Mouse (Mus musculus): ENCODE data around the gene Pip5k1b. TPM values are rescaled to one million over a fixed set of nuclear protein-coding genes. Genes with fewer than 3 reads are reported as not detected.
"Not testable (repeated sequence)": the region's sequence is repeated elsewhere in the genome, so short reads cannot be mapped to it uniquely, and the experiment has no call there.

The Pip5k1b gene
- polyA plus RNA-seq, 1 experiment from 2014 or later, result 1.3 TPM

GRCm38 (mm10) chr19:24557456-24557855, 1.8 kb upstream of the Pip5k1b start:
- Histone ChIP-seq H3K27ac (ENCODE audit: low read depth, low read length) (no peak overlapping the region), H3K4me3 (ENCODE audit: low read depth, low read length) (no peak overlapping the region), H3K9ac (ENCODE audit: low read length) (no peak overlapping the region), H3K4me1 (ENCODE audit: control insufficient read depth, insufficient read depth, low read length) (peaks cover 16% of the 10 kb centered on the region), H3K4me2 (ENCODE audit: low read depth) (peak overlapping the region; percentile 79), H3K27me3 (ENCODE audit: control insufficient read depth, insufficient read depth, low read length) (0 out of 2 replicates have a peak, but pooled peaks cover 5% of the 10 kb centered on the region), H3K9me3 (ENCODE audit: control insufficient read depth, low read length) (no peaks in the 10 kb centered on the region), H3K36me3 (ENCODE audit: control insufficient read depth, insufficient read depth, low read length) (no peaks in the 10 kb centered on the region)
- ATAC-seq (ENCODE audit: insufficient read depth, low FRiP score, low TSS enrichment), result no peak
- 0% methylated on average over 11 of the region's 11 CpGs for WGBS
- peak; percentile 64 for DNase-seq (ENCODE audit: low spot score)

- Histone ChIP-seq H3K27ac (ENCODE audit: low read depth, low read length) (no peak overlapping the region), H3K36me3 (ENCODE audit: control insufficient read depth, insufficient read depth, low read length) (no peaks in the 10 kb centered on the region), H3K9ac (ENCODE audit: low read length) (peak overlapping the region; percentile 70), H3K9me3 (ENCODE audit: control insufficient read depth, low read length) (no peaks in the 10 kb centered on the region), H3K4me3 (ENCODE audit: low read depth, low read length) (peak overlapping the region; percentile 73), H3K27me3 (ENCODE audit: control insufficient read depth, insufficient read depth, low read length) (0 out of 2 replicates have a peak, but pooled peaks cover 5% of the 10 kb centered on the region), H3K4me1 (ENCODE audit: control insufficient read depth, insufficient read depth, low read length) (peaks cover 16% of the 10 kb centered on the region), H3K4me2 (ENCODE audit: low read depth) (peak overlapping the region; percentile 79)
- DNase-seq (ENCODE audit: low spot score) (no peak), ATAC-seq (ENCODE audit: insufficient read depth, low FRiP score, low TSS enrichment) (peak; percentile 19; the same call in 1 of the 2 replicates)
- 2% methylated on average over 12 of the region's 12 CpGs for WGBS
These were observed 904 bp upstream of the Pip5k1b start for GRCm38 (mm10) chr19:24556585-24556966.

- ATAC-seq (ENCODE audit: insufficient read depth, low FRiP score, low TSS enrichment), result peak; percentile 80
- peak; percentile 80 for DNase-seq (ENCODE audit: low spot score)
These were observed 372 bp upstream of the Pip5k1b start for GRCm38 (mm10) chr19:24555904-24556584.

GRCm38 (mm10) chr19:24554911-24555465, 684 bp downstream of the Pip5k1b start:
- ATAC-seq (ENCODE audit: insufficient read depth, low FRiP score, low TSS enrichment), result peak; percentile 27; the same call in 1 of the 2 replicates
- under 1% methylated on average over 19 of the region's 19 CpGs for WGBS
- H3K27me3 ChIP-seq (ENCODE audit: control insufficient read depth, insufficient read depth, low read length), result 0 out of 2 replicates have a peak, but pooled peaks cover 5% of the 10 kb centered on the region
- H3K9me3 ChIP-seq (ENCODE audit: control insufficient read depth, low read length), result no peaks in the 10 kb centered on the region
- H3K27ac ChIP-seq (ENCODE audit: low read depth, low read length), result no peak overlapping the region
- no peaks in the 10 kb centered on the region for H3K36me3 ChIP-seq (ENCODE audit: control insufficient read depth, insufficient read depth, low read length)
- DNase-seq (ENCODE audit: low spot score), result no peak
- H3K4me2 ChIP-seq (ENCODE audit: low read depth), result peak overlapping the region; percentile 79
- peaks cover 16% of the 10 kb centered on the region for H3K4me1 ChIP-seq (ENCODE audit: control insufficient read depth, insufficient read depth, low read length)
- H3K9ac ChIP-seq (ENCODE audit: low read length), result peak overlapping the region; percentile 70
- H3K4me3 ChIP-seq (ENCODE audit: low read depth, low read length), result peak overlapping the region; percentile 73

More at GRCm38 (mm10) chr19:24555904-24556584, 372 bp upstream of the Pip5k1b start:
- Histone ChIP-seq H3K4me2 (ENCODE audit: low read depth) (peak overlapping the region; percentile 79), H3K9ac (ENCODE audit: low read length) (peak overlapping the region; percentile 70), H3K27ac (ENCODE audit: low read depth, low read length) (no peak overlapping the region), H3K27me3 (ENCODE audit: control insufficient read depth, insufficient read depth, low read length) (0 out of 2 replicates have a peak, but pooled peaks cover 5% of the 10 kb centered on the region), H3K36me3 (ENCODE audit: control insufficient read depth, insufficient read depth, low read length) (no peaks in the 10 kb centered on the region), H3K4me1 (ENCODE audit: control insufficient read depth, insufficient read depth, low read length) (peaks cover 16% of the 10 kb centered on the region), H3K9me3 (ENCODE audit: control insufficient read depth, low read length) (no peaks in the 10 kb centered on the region), H3K4me3 (ENCODE audit: low read depth, low read length) (peak overlapping the region; percentile 73)
- 0% methylated on average over 36 of the region's 74 CpGs for WGBS

- H3K9ac ChIP-seq (ENCODE audit: low read length), result no peak overlapping the region
- no peaks in the 10 kb centered on the region for H3K36me3 ChIP-seq (ENCODE audit: control insufficient read depth, insufficient read depth, low read length)
- peaks cover 16% of the 10 kb centered on the region for H3K4me1 ChIP-seq (ENCODE audit: control insufficient read depth, insufficient read depth, low read length)
- H3K27ac ChIP-seq (ENCODE audit: low read depth, low read length), result no peak overlapping the region
- ATAC-seq (ENCODE audit: insufficient read depth, low FRiP score, low TSS enrichment), result no peak
- H3K27me3 ChIP-seq (ENCODE audit: control insufficient read depth, insufficient read depth, low read length), result 0 out of 2 replicates have a peak, but pooled peaks cover 5% of the 10 kb centered on the region
- H3K4me3 ChIP-seq (ENCODE audit: low read depth, low read length), result peak overlapping the region; percentile 73
- no peak for DNase-seq (ENCODE audit: low spot score)
- WGBS, result 31% methylated on average over 4 of the region's 4 CpGs
- peak overlapping the region; percentile 79 for H3K4me2 ChIP-seq (ENCODE audit: low read depth)
- H3K9me3 ChIP-seq (ENCODE audit: control insufficient read depth, low read length), result no peaks in the 10 kb centered on the region
These were observed 1.2 kb downstream of the Pip5k1b start for GRCm38 (mm10) chr19:24554425-24554824.

GRCm38 (mm10) chr19:24553291-24554075, 2.2 kb downstream of the Pip5k1b start:
- no peaks in the 10 kb centered on the region for H3K36me3 ChIP-seq (ENCODE audit: control insufficient read depth, insufficient read depth, low read length)
- H3K4me1 ChIP-seq (ENCODE audit: control insufficient read depth, insufficient read depth, low read length), result peaks cover 16% of the 10 kb centered on the region
- no peak overlapping the region for H3K4me3 ChIP-seq (ENCODE audit: low read depth, low read length)
- DNase-seq (ENCODE audit: low spot score) (no peak), ATAC-seq (ENCODE audit: insufficient read depth, low FRiP score, low TSS enrichment) (no peak)
- no peak overlapping the region for H3K27ac ChIP-seq (ENCODE audit: low read depth, low read length)
- no peak overlapping the region for H3K9ac ChIP-seq (ENCODE audit: low read length)
- H3K9me3 ChIP-seq (ENCODE audit: control insufficient read depth, low read length), result no peaks in the 10 kb centered on the region
- H3K27me3 ChIP-seq (ENCODE audit: control insufficient read depth, insufficient read depth, low read length), result 0 out of 2 replicates have a peak, but pooled peaks cover 5% of the 10 kb centered on the region
- WGBS, result 65% methylated on average over 12 of the region's 12 CpGs
- no peak overlapping the region for H3K4me2 ChIP-seq (ENCODE audit: low read depth)

GRCm38 (mm10) chr19:24552641-24553040, 3.0 kb downstream of the Pip5k1b start:
- not testable (repeated sequence) for H3K27me3 ChIP-seq (ENCODE audit: control insufficient read depth, insufficient read depth, low read length); H3K4me2 ChIP-seq (ENCODE audit: low read depth); ATAC-seq (ENCODE audit: insufficient read depth, low FRiP score, low TSS enrichment); DNase-seq (ENCODE audit: low spot score); H3K9ac ChIP-seq (ENCODE audit: low read length); H3K4me3 ChIP-seq (ENCODE audit: low read depth, low read length); H3K9me3 ChIP-seq (ENCODE audit: control insufficient read depth, low read length); H3K27ac ChIP-seq (ENCODE audit: low read depth, low read length); H3K36me3 ChIP-seq (ENCODE audit: control insufficient read depth, insufficient read depth, low read length)
- 88% methylated on average over 6 of the region's 6 CpGs for WGBS
- peaks cover 14% of the 10 kb centered on the region for H3K4me1 ChIP-seq (ENCODE audit: control insufficient read depth, insufficient read depth, low read length)

- H3K4me1 ChIP-seq (ENCODE audit: control insufficient read depth, insufficient read depth, low read length), result 0 out of 2 replicates have a peak, but pooled peaks cover 2% of the 10 kb centered on the region
- H3K4me2 ChIP-seq (ENCODE audit: low read depth), result no peak overlapping the region
- H3K4me3 ChIP-seq (ENCODE audit: low read depth, low read length), result no peak overlapping the region
- 58% methylated on average over 3 of the region's 3 CpGs for WGBS
- ATAC-seq (ENCODE audit: insufficient read depth, low FRiP score, low TSS enrichment) (no peak), DNase-seq (ENCODE audit: low spot score) (no peak)
- no peaks in the 10 kb centered on the region for H3K27me3 ChIP-seq (ENCODE audit: control insufficient read depth, insufficient read depth, low read length)
- H3K27ac ChIP-seq (ENCODE audit: low read depth, low read length), result no peak overlapping the region
- H3K9ac ChIP-seq (ENCODE audit: low read length), result no peak overlapping the region
- H3K9me3 ChIP-seq (ENCODE audit: control insufficient read depth, low read length), result peaks cover 5% of the 10 kb centered on the region; the same call in 1 of the 2 replicates
- no peaks in the 10 kb centered on the region for H3K36me3 ChIP-seq (ENCODE audit: control insufficient read depth, insufficient read depth, low read length)
These were observed 4.3 kb downstream of the Pip5k1b start for GRCm38 (mm10) chr19:24551196-24551954.

Data from neural tube, embryonic 11.5 days (tissue).